Mouse (Mus musculus) cerebellum, adult 2 months (tissue): ENCODE measurements around the gene Liph.

Source experiments
- CTCF ChIP-seq: fragments of 200-500 bp; IDR thresholded peaks from 2 replicates; pipeline ENCODE4 v1.5.1; 2011; ENCODE audit warnings: low read depth, mild to moderate bottlenecking, control low read depth, low read length, moderate library complexity, borderline replicate concordance; ENCODE audit not compliant: insufficient read depth
- POLR2A ChIP-seq: fragments of 200-500 bp; IDR thresholded peaks from 2 replicates; pipeline ENCODE4 v1.6.1; 2011; ENCODE audit warnings: low read length, control low read depth, borderline replicate concordance; ENCODE audit not compliant: insufficient read depth

DNA sequence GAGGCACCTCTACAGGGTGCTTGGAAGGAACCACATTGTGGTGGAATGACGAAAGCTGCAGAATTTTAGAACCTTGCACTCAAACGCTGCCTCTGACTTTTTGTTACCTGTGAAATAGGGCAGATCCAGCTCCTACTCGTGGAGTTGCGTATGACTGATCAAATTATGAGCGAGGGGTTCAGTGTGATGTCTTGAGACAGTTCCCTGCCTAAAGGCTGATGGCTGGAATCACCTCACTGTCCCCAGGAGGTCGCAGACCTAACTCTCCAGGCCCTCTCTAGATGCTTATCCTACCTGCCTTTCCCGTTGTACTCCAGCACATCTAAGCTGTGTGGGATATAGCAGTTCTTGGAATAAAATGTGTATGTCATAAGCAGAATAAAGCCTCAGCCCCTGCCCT lies 89.5 kb downstream of the Liph start:
- TF ChIP-seq POLR2A (no peak), CTCF (no peak)
